Mouse (Mus musculus) inflammation-experienced regulatory T-cells, adult 16 weeks (primary cell): Measurements from ENCODE around the gene Fam166a. TPM values are rescaled to one million over a fixed set of nuclear protein-coding genes. Genes with fewer than 3 reads are reported as not detected.

Source experiments
- polyA plus RNA-seq: library from polyadenylated mRNA; unstranded; fragments of 100-300 nt; shearing (Covaris generic); gene quantifications from one replicate; pipeline ENCODE4 v1.2.1, GENCODE M21; 2017

Fam166a gene
- polyA plus RNA-seq: 1.7 TPM

GRCm38 (mm10) chr2:25218445-25218844, at the start of gene Fam166a:
Gene Fam166a (plus strand): TSS chr2:25218745.

GRCm38 (mm10) chr2:25180478-25180903, 38.1 kb upstream of the Fam166a start, which contains the start of gene Nrarp:
Gene Nrarp (plus strand): TSS chr2:25180758.

GRCm38 (mm10) chr2:25196172-25196954, 22.2 kb upstream of the Fam166a start, which contains the start of gene Tor4a:
Gene Tor4a (minus strand): TSS chr2:25196886.

GRCm38 (mm10) chr2:25211121-25211670, 7.3 kb upstream of the Fam166a start, which contains the start of gene Nelfb:
Gene Nelfb (minus strand): TSS chr2:25211489.

GRCm38 (mm10) chr2:25214444-25214843, 4.1 kb upstream of the Fam166a start, which contains the start of gene Stpg3:
Gene Stpg3 (minus strand): TSS chr2:25214637.

GRCm38 (mm10) chr2:25224492-25224765, 5.9 kb downstream of the Fam166a start, which contains the start of gene Tubb4b:
Gene Tubb4b (minus strand): TSS chr2:25224702.

GRCm38 (mm10) chr2:25234050-25234449, 15.5 kb downstream of the Fam166a start, which contains the start of gene Slc34a3:
Gene Slc34a3 (minus strand): TSS chr2:25234364.

GRCm38 (mm10) chr2:25236614-25237013, 18.1 kb downstream of the Fam166a start, which contains the start of gene Rnf224:
Gene Rnf224 (minus strand): TSS chr2:25236787.

GRCm38 (mm10) chr2:25242101-25242506, 23.6 kb downstream of the Fam166a start, which contains the start of the genes Rnf208 and Cysrt1:
Gene Rnf208 (plus strand): TSS chr2:25242255.
Gene Cysrt1 (minus strand): TSS chr2:25242452.

GRCm38 (mm10) chr2:25246183-25247072, 27.9 kb downstream of the Fam166a start, which contains the start of gene AL732309.1:
Gene AL732309.1 (minus strand): TSS chr2:25246863.

GRCm38 (mm10) chr2:25255284-25255779, 36.8 kb downstream of the Fam166a start, which contains the start of gene Tmem203:
Gene Tmem203 (plus strand): TSS chr2:25255439.

GRCm38 (mm10) chr2:25262291-25262767, 43.8 kb downstream of the Fam166a start, which contains the start of gene Tprn:
Gene Tprn (plus strand): TSS chr2:25262618.

Other genes with a start within 250 kb of the Fam166a start
- gene Mrpl41, start 243.6 kb upstream of the Fam166a start, polyA plus RNA-seq: 100 TPM
- gene Pnpla7, start 242.7 kb upstream of the Fam166a start, polyA plus RNA-seq: 109 TPM
- gene Nsmf, start 164.4 kb upstream of the Fam166a start, polyA plus RNA-seq: 45.0 TPM
- gene Entpd8, start 138.4 kb upstream of the Fam166a start, polyA plus RNA-seq: 0.73 TPM
- 18.1 TPM for gene Noxa1, start 123.6 kb upstream of the Fam166a start, polyA plus RNA-seq
- gene Nrarp, start 38.0 kb upstream of the Fam166a start, polyA plus RNA-seq: 0.72 TPM
- 176 TPM for gene Tor4a, start 21.9 kb upstream of the Fam166a start, polyA plus RNA-seq
- 202 TPM for gene Nelfb, start 7.3 kb upstream of the Fam166a start, polyA plus RNA-seq
- not detected for gene Stpg3, start 4.1 kb upstream of the Fam166a start, polyA plus RNA-seq
- gene Tubb4b, start 6.0 kb downstream of the Fam166a start, polyA plus RNA-seq: 214 TPM
- not detected for gene Slc34a3, start 15.6 kb downstream of the Fam166a start, polyA plus RNA-seq
- not detected for gene Rnf224, start 18.0 kb downstream of the Fam166a start, polyA plus RNA-seq
- gene Rnf208, start 23.5 kb downstream of the Fam166a start, polyA plus RNA-seq: not detected
- gene Cysrt1, start 23.7 kb downstream of the Fam166a start, polyA plus RNA-seq: not detected
- gene AL732309.1, start 28.1 kb downstream of the Fam166a start, polyA plus RNA-seq: 8.7 TPM
- gene Tmem203, start 36.7 kb downstream of the Fam166a start, polyA plus RNA-seq: 17.5 TPM
- gene Tprn, start 43.9 kb downstream of the Fam166a start, polyA plus RNA-seq: 5.5 TPM
- gene Ssna1, start 53.7 kb downstream of the Fam166a start, polyA plus RNA-seq: 131 TPM
- gene Anapc2, start 53.7 kb downstream of the Fam166a start, polyA plus RNA-seq: 120 TPM
- not detected for gene Tmem210, start 69.4 kb downstream of the Fam166a start, polyA plus RNA-seq
- not detected for gene Lrrc26, start 71.2 kb downstream of the Fam166a start, polyA plus RNA-seq
- gene Grin1, start 100.4 kb downstream of the Fam166a start, polyA plus RNA-seq: 0.10 TPM
- gene Man1b1, start 113.6 kb downstream of the Fam166a start, polyA plus RNA-seq: 23.8 TPM
- gene Dpp7, start 137.6 kb downstream of the Fam166a start, polyA plus RNA-seq: 28.5 TPM
- gene Uap1l1, start 146.9 kb downstream of the Fam166a start, polyA plus RNA-seq: 18.3 TPM
- gene Sapcd2, start 153.6 kb downstream of the Fam166a start, polyA plus RNA-seq: 1.2 TPM
- not detected for gene Entpd2, start 177.1 kb downstream of the Fam166a start, polyA plus RNA-seq
- gene Npdc1, start 180.6 kb downstream of the Fam166a start, polyA plus RNA-seq: 3.4 TPM
- gene Fut7, start 204.5 kb downstream of the Fam166a start, polyA plus RNA-seq: 10.9 TPM
- 30.7 TPM for gene Abca2, start 210.0 kb downstream of the Fam166a start, polyA plus RNA-seq
- gene Clic3, start 238.1 kb downstream of the Fam166a start, polyA plus RNA-seq: 3.9 TPM
- 100 TPM for gene Paxx, start 242.3 kb downstream of the Fam166a start, polyA plus RNA-seq